Mouse (Mus musculus) kidney, embryonic 15.5 days (tissue): Measurements from ENCODE around the gene Heatr6. TPM values are rescaled to one million over a fixed set of nuclear protein-coding genes. Genes with fewer than 3 reads are reported as not detected.

Experiments used
- ATAC-seq: fragments of 200-750 bp; cut with Nextera tagmentation; replicated peaks from 2 replicates; pipeline ENCODE4 v1.8.0; 2017; ENCODE audit warnings: moderate TSS enrichment; ENCODE audit not compliant: low FRiP score
- H3K27ac ChIP-seq: fragments of 300-500 bp; sonication (generic); 2 replicates; pipeline ENCODE4 v1.5.1; 2015; ENCODE audit warnings: mild to moderate bottlenecking, inconsistent platforms
- H3K27me3 ChIP-seq: fragments of 300-500 bp; sonication (generic); 2 replicates; pipeline ENCODE4 v1.6.1; 2015; ENCODE audit warnings: inconsistent platforms
- H3K36me3 ChIP-seq: fragments of 300-500 bp; sonication (generic); 2 replicates; pipeline ENCODE4 v1.6.1; 2015; ENCODE audit warnings: inconsistent platforms
- H3K4me1 ChIP-seq: fragments of 300-500 bp; sonication (generic); 2 replicates; pipeline ENCODE4 v1.6.1; 2015; ENCODE audit warnings: inconsistent platforms
- H3K4me2 ChIP-seq: fragments of 300-500 bp; sonication (generic); 2 replicates; pipeline ENCODE4 v1.6.1; 2015; ENCODE audit warnings: moderate library complexity, mild to moderate bottlenecking, inconsistent platforms
- H3K4me3 ChIP-seq: fragments of 300-500 bp; sonication (generic); replicated peaks from 2 replicates; pipeline ENCODE4 v1.5.1; 2015; ENCODE audit warnings: mild to moderate bottlenecking, inconsistent platforms
- H3K9ac ChIP-seq: fragments of 300-500 bp; sonication (generic); 2 replicates; pipeline ENCODE4 v1.6.1; 2015; ENCODE audit warnings: mild to moderate bottlenecking, inconsistent platforms
- H3K9me3 ChIP-seq: fragments of 300-500 bp; sonication (generic); replicated peaks from 2 replicates; pipeline ENCODE4 v1.6.1; 2016; ENCODE audit warnings: inconsistent platforms
- WGBS: fragments of 180-500 bp; shearing (Covaris S2); methylation state at CpG from one replicate; pipeline ENCODE4 v1.1.7; 2015; ENCODE audit warnings: mixed read lengths; 5-methylcytosine and 5-hydroxymethylcytosine counted together
- polyA plus RNA-seq: library from polyadenylated mRNA; unstranded; fragments of >200 nt; fragmentation: Nextera tagmentation; extraction: Ambion mirVana; gene quantifications from 2 replicates; pipeline ENCODE4 v1.2.1, GENCODE M21; 2015

Heatr6 gene
- polyA plus RNA-seq, 1 experiment from 2014 or later, result 25.2 TPM

GRCm38 (mm10) chr11:83768976-83769375 lies 15.5 kb downstream of the Heatr6 start:
- Histone ChIP-seq H3K27ac (no peak overlapping the region), H3K4me2 (no peak overlapping the region), H3K9ac (no peak overlapping the region), H3K4me1 (no peaks in the 10 kb centered on the region), H3K4me3 (no peak overlapping the region), H3K9me3 (no peaks in the 10 kb centered on the region), H3K36me3 (peaks cover 98% of the 10 kb centered on the region), H3K27me3 (no peaks in the 10 kb centered on the region)
- no peak for ATAC-seq
- WGBS, result 90% methylated on average over 4 of the region's 4 CpGs

GRCm38 (mm10) chr11:83771014-83771413 lies 17.5 kb downstream of the Heatr6 start:
- WGBS, result 95% methylated on average over 7 of the region's 7 CpGs
- H3K4me1 ChIP-seq, result no peaks in the 10 kb centered on the region
- no peak overlapping the region for H3K9ac ChIP-seq
- peaks cover 97% of the 10 kb centered on the region for H3K36me3 ChIP-seq
- no peak overlapping the region for H3K4me2 ChIP-seq
- H3K4me3 ChIP-seq, result no peak overlapping the region
- ATAC-seq, result no peak
- H3K27me3 ChIP-seq, result no peaks in the 10 kb centered on the region
- no peak overlapping the region for H3K27ac ChIP-seq
- no peaks in the 10 kb centered on the region for H3K9me3 ChIP-seq

GRCm38 (mm10) chr11:83772341-83772740 lies 18.8 kb downstream of the Heatr6 start:
- peaks cover 97% of the 10 kb centered on the region for H3K36me3 ChIP-seq
- WGBS, result 93% methylated on average over 6 of the region's 6 CpGs
- no peaks in the 10 kb centered on the region for H3K9me3 ChIP-seq
- no peaks in the 10 kb centered on the region for H3K4me1 ChIP-seq
- no peak overlapping the region for H3K27ac ChIP-seq
- H3K4me2 ChIP-seq, result no peak overlapping the region
- H3K9ac ChIP-seq, result no peak overlapping the region
- no peak for ATAC-seq
- no peaks in the 10 kb centered on the region for H3K27me3 ChIP-seq
- no peak overlapping the region for H3K4me3 ChIP-seq

GRCm38 (mm10) chr11:83773691-83774090 lies 20.2 kb downstream of the Heatr6 start:
- Histone ChIP-seq H3K4me2 (no peak overlapping the region), H3K27me3 (no peaks in the 10 kb centered on the region), H3K36me3 (peaks cover 97% of the 10 kb centered on the region), H3K9me3 (no peaks in the 10 kb centered on the region), H3K4me3 (no peak overlapping the region), H3K4me1 (no peaks in the 10 kb centered on the region), H3K27ac (no peak overlapping the region), H3K9ac (no peak overlapping the region)
- 91% methylated on average over 16 of the region's 16 CpGs for WGBS
- ATAC-seq, result no peak

- no peaks in the 10 kb centered on the region for H3K27me3 ChIP-seq
- H3K4me2 ChIP-seq, result no peak overlapping the region
- H3K9ac ChIP-seq, result no peak overlapping the region
- no peak overlapping the region for H3K4me3 ChIP-seq
- WGBS, result 93% methylated on average over 11 of the region's 11 CpGs
- H3K4me1 ChIP-seq, result no peaks in the 10 kb centered on the region
- ATAC-seq, result no peak
- peaks cover 97% of the 10 kb centered on the region for H3K36me3 ChIP-seq
- no peak overlapping the region for H3K27ac ChIP-seq
- H3K9me3 ChIP-seq, result no peaks in the 10 kb centered on the region
Observed at GRCm38 (mm10) chr11:83774324-83774723, 20.8 kb downstream of the Heatr6 start.

GRCm38 (mm10) chr11:83776798-83777197 lies 23.3 kb downstream of the Heatr6 start:
- peaks cover 99% of the 10 kb centered on the region for H3K36me3 ChIP-seq
- no peak overlapping the region for H3K9ac ChIP-seq
- H3K4me3 ChIP-seq, result no peak overlapping the region
- H3K4me2 ChIP-seq, result no peak overlapping the region
- no peak for ATAC-seq
- no peak overlapping the region for H3K27ac ChIP-seq
- no peaks in the 10 kb centered on the region for H3K9me3 ChIP-seq
- no peaks in the 10 kb centered on the region for H3K4me1 ChIP-seq
- H3K27me3 ChIP-seq, result no peaks in the 10 kb centered on the region
- WGBS, result 92% methylated on average over 8 of the region's 8 CpGs

GRCm38 (mm10) chr11:83783931-83784600 lies 30.6 kb downstream of the Heatr6 start:
- 82% methylated on average over 14 of the region's 14 CpGs for WGBS
- Histone ChIP-seq H3K4me3 (no peak overlapping the region), H3K27ac (no peak overlapping the region), H3K36me3 (peaks cover 44% of the 10 kb centered on the region), H3K9me3 (no peaks in the 10 kb centered on the region), H3K4me1 (peaks cover 29% of the 10 kb centered on the region), H3K9ac (no peak overlapping the region), H3K4me2 (no peak overlapping the region), H3K27me3 (no peaks in the 10 kb centered on the region)
- no peak for ATAC-seq

GRCm38 (mm10) chr11:83784661-83785060 lies 31.2 kb downstream of the Heatr6 start:
- H3K9me3 ChIP-seq, result no peaks in the 10 kb centered on the region
- 67% methylated on average over 2 of the region's 2 CpGs for WGBS
- no peak overlapping the region for H3K9ac ChIP-seq
- no peak overlapping the region for H3K27ac ChIP-seq
- H3K36me3 ChIP-seq, result peaks cover 38% of the 10 kb centered on the region
- no peaks in the 10 kb centered on the region for H3K27me3 ChIP-seq
- H3K4me1 ChIP-seq, result peaks cover 33% of the 10 kb centered on the region
- H3K4me2 ChIP-seq, result no peak overlapping the region
- no peak overlapping the region for H3K4me3 ChIP-seq
- ATAC-seq, result no peak

- Histone ChIP-seq H3K4me3 (no peak overlapping the region), H3K4me2 (no peak overlapping the region), H3K9ac (no peak overlapping the region), H3K4me1 (peaks cover 33% of the 10 kb centered on the region), H3K27ac (no peak overlapping the region), H3K36me3 (peaks cover 31% of the 10 kb centered on the region), H3K27me3 (no peaks in the 10 kb centered on the region), H3K9me3 (no peaks in the 10 kb centered on the region)
- WGBS, result 4% methylated on average over 2 of the region's 2 CpGs
- ATAC-seq, result no peak
Observed at GRCm38 (mm10) chr11:83785366-83785765, 31.9 kb downstream of the Heatr6 start.

GRCm38 (mm10) chr11:83786835-83787234 lies 33.3 kb downstream of the Heatr6 start:
- Histone ChIP-seq H3K4me2 (no peak overlapping the region), H3K27me3 (no peaks in the 10 kb centered on the region), H3K9ac (no peak overlapping the region), H3K36me3 (peaks cover 17% of the 10 kb centered on the region), H3K4me1 (peaks cover 33% of the 10 kb centered on the region), H3K4me3 (no peak overlapping the region), H3K27ac (peak overlapping the region; percentile 57), H3K9me3 (no peaks in the 10 kb centered on the region)
- 45% methylated on average over 4 of the region's 4 CpGs for WGBS
- peak; percentile 57 for ATAC-seq

- H3K9ac ChIP-seq, result no peak overlapping the region
- no peaks in the 10 kb centered on the region for H3K9me3 ChIP-seq
- H3K4me3 ChIP-seq, result no peak overlapping the region
- H3K4me2 ChIP-seq, result no peak overlapping the region
- H3K27ac ChIP-seq, result peak overlapping the region; percentile 57
- peaks cover 39% of the 10 kb centered on the region for H3K4me1 ChIP-seq
- H3K27me3 ChIP-seq, result no peaks in the 10 kb centered on the region
- peaks cover 12% of the 10 kb centered on the region for H3K36me3 ChIP-seq
- 75% methylated on average over 15 of the region's 15 CpGs for WGBS
- no peak for ATAC-seq
Observed at GRCm38 (mm10) chr11:83787401-83788021, 34.0 kb downstream of the Heatr6 start.

- ATAC-seq, result peak; percentile 55; the same call in 1 of the 2 replicates
- peaks cover 46% of the 10 kb centered on the region for H3K4me1 ChIP-seq
- no peaks in the 10 kb centered on the region for H3K9me3 ChIP-seq
- 0 out of 2 replicates have a peak overlapping the region, but pooled peaks have one; percentile 34 for H3K27ac ChIP-seq
- no peak overlapping the region for H3K4me3 ChIP-seq
- H3K36me3 ChIP-seq, result peaks cover 4% of the 10 kb centered on the region
- H3K9ac ChIP-seq, result no peak overlapping the region
- no peaks in the 10 kb centered on the region for H3K27me3 ChIP-seq
- H3K4me2 ChIP-seq, result no peak overlapping the region
- WGBS, result 45% methylated on average over 8 of the region's 8 CpGs
Observed at GRCm38 (mm10) chr11:83788331-83788730, 34.8 kb downstream of the Heatr6 start.
